Mouse (Mus musculus) adrenal gland, adult 8-10 months (tissue): ENCODE data around the gene Eif3f. TPM values are rescaled to one million over a fixed set of nuclear protein-coding genes. Genes with fewer than 3 reads are reported as not detected.
A peak's percentile ranks its signal among the peaks of the same experiment; 100 is the strongest.

Experiments used
- DNase-seq: peaks from one replicate; pipeline ENCODE4 v3.0.0; 2022
- total RNA-seq, 4 experiments: library from RNA; stranded (reverse); gene quantifications; 2 replicates each; pipeline ENCODE4 v1.2.4; 2022

Gene Eif3f
- total RNA-seq, 4 experiments from 2014 or later: 133 to 158 (median 151) TPM

DNA sequence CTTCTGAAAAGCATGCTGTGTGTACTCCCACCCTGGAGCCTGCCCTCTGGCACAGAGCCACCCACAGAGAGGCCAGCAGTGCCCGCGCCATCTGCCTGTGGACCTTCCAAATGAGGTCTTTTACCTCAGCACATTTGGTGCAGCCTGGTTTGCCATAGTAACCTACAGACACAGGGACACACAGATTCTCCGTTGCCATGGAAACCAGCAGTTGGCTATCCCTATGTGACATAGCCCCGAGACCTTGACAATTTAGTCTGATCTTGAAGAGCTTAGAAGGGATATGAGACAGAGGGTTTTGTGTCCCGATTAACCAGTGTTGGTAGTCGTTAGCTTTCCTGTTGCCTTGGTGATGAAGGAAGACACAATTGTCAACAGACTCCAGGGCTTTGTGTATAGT lies 38.1 kb downstream of the Eif3f start:
- peak; percentile 70 for DNase-seq

DNA sequence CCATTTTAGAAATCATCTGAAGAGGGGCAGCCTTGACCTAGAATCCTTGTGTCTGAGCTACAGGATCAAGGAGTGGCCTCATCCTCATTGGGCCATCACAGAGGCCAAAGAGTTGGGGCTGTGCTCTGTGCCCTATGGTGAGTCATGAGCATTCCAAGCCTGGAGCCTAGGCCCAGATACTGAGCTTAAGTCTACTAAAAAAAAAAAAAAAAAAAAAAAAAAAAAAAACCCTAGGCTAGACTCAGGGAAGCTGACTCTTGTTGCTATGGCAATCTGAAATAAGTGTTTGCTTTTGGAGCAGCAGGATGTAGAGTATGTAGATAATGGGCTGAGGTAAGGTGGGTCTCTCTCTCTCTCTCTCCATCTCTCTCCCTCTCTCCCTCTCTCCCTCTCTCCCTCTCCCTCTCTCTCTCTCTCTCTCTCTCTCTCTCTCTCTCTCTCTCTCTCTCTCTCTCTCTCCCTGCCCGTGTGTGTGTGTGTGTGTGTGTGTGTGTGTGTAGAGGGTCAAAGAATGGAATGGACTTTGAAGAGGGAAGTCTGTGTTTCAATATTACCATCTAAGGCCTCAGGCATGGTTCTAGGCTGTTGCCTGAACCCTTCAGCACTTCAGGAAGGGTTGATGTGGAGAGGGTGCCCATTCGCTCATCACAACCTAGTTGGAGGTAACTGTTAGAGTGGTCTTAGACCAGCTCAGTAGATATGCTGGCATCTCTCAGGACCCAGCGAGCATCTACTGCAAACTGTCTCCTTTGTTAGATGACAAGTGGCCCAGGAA lies 51.9 kb downstream of the Eif3f start:
- peak; percentile 44 for DNase-seq

DNA sequence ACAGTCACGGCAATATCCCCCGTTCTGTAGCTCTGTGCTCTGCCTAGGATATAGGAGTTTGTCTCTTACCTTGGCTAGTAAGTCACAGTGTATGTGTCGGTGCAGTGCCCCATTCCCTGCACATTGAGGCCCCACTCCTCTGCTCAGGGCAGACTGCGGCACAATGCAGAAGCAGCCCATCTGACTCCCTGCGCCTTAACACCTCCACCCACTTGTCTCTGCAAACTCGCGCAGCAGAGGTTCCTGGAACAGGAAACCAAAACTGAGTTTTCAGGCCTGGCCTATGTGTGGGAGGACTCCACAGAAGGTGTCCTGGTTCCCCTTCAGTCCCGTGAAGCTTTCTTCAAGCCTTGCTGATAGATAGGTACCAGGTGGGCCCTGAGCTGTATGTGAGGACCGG lies 57.0 kb downstream of the Eif3f start:
- no peak for DNase-seq

Other genes starting within 250 kb of the Eif3f start
- not detected for gene Olfr512, start 221.1 kb upstream of the Eif3f start, total RNA-seq
- gene Olfr513, start 183.4 kb upstream of the Eif3f start, total RNA-seq: not detected
- gene Olfr514, start 108.4 kb upstream of the Eif3f start, total RNA-seq: not detected
- not detected for gene Olfr516, start 83.9 kb upstream of the Eif3f start, total RNA-seq
- gene Olfr517, start 62.0 kb upstream of the Eif3f start, total RNA-seq: not detected
- gene Olfr518, start 49.4 kb upstream of the Eif3f start, total RNA-seq: not detected
- gene Olfr519, start 40.0 kb upstream of the Eif3f start, total RNA-seq: not detected
- under 1 TPM; 0.09 to 0.38 (median 0.24) TPM for gene Nlrp10, start 4.2 kb upstream of the Eif3f start, total RNA-seq
- gene Tub, start 15.9 kb downstream of the Eif3f start, total RNA-seq: 10 to 100 TPM; 36.0 to 70.2 (median 52.9) TPM
- gene Ric3, start 148.9 kb downstream of the Eif3f start, total RNA-seq: 10 to 100 TPM; 70.1 to 94.0 (median 82.6) TPM
- gene Lmo1, start 240.8 kb downstream of the Eif3f start, total RNA-seq: 1 to 10 TPM; 4.8 to 8.5 (median 6.3) TPM